Mouse (Mus musculus) liver, embryonic 15.5 days (tissue): ENCODE measurements at regions not wholly inside any gene's neighbourhood (a gene's known extent, or its start where the extent isn't known, plus 50 kb on each side); places are given as distances from the start of the nearest gene placed in this dataset.

Source experiments
- ATAC-seq: fragments of 200-750 bp; cut with Nextera tagmentation; 2 replicates; pipeline ENCODE4 v1.8.0; 2017; ENCODE audit warnings: moderate number of reproducible peaks, mild to moderate bottlenecking, moderate library complexity; ENCODE audit not compliant: insufficient read depth
- H3K27ac ChIP-seq: fragments of 300-500 bp; sonication (generic); replicated peaks from 2 replicates; pipeline ENCODE4 v1.5.1; 2015; ENCODE audit warnings: mild to moderate bottlenecking, inconsistent platforms
- H3K27me3 ChIP-seq: fragments of 300-500 bp; sonication (generic); 2 replicates; pipeline ENCODE4 v1.6.1; 2015; ENCODE audit warnings: mild to moderate bottlenecking, inconsistent platforms
- H3K36me3 ChIP-seq: fragments of 300-500 bp; sonication (generic); replicated peaks from 2 replicates; pipeline ENCODE4 v1.6.1; 2015; ENCODE audit warnings: moderate library complexity, mild to moderate bottlenecking, inconsistent platforms
- H3K4me1 ChIP-seq: fragments of 300-500 bp; sonication (generic); replicated peaks from 2 replicates; pipeline ENCODE4 v1.6.1; 2015; ENCODE audit warnings: inconsistent platforms
- H3K4me2 ChIP-seq: fragments of 300-500 bp; sonication (generic); 2 replicates; pipeline ENCODE4 v1.6.1; 2015; ENCODE audit warnings: moderate library complexity, mild to moderate bottlenecking, inconsistent platforms
- H3K4me3 ChIP-seq: fragments of 300-500 bp; sonication (generic); replicated peaks from 2 replicates; pipeline ENCODE4 v1.5.1; 2015; ENCODE audit warnings: mild to moderate bottlenecking, inconsistent platforms
- H3K9ac ChIP-seq: fragments of 300-500 bp; sonication (generic); 2 replicates; pipeline ENCODE4 v1.6.1; 2015; ENCODE audit warnings: moderate library complexity, mild to moderate bottlenecking, inconsistent platforms
- H3K9me3 ChIP-seq: fragments of 300-500 bp; sonication (generic); replicated peaks from 2 replicates; pipeline ENCODE4 v1.6.1; 2016; ENCODE audit warnings: inconsistent platforms
- whole genome bisulfite sequencing: fragments of 180-500 bp; shearing (Covaris S2); methylation state at CpG from one replicate; pipeline ENCODE4 v1.1.7; 2015; ENCODE audit warnings: mixed read lengths; ENCODE audit not compliant: insufficient replicate concordance; 5-methylcytosine and 5-hydroxymethylcytosine counted together

- Histone ChIP-seq H3K4me2 (no peak overlapping the region), H3K27me3 (no peaks in the 10 kb centered on the region), H3K36me3 (no peaks in the 10 kb centered on the region), H3K9me3 (no peaks in the 10 kb centered on the region), H3K4me3 (no peak overlapping the region), H3K4me1 (no peaks in the 10 kb centered on the region), H3K27ac (no peak overlapping the region), H3K9ac (no peak overlapping the region)
- no peak for ATAC-seq
- 72% methylated on average over 1 of the region's 1 CpGs for WGBS
Observed at GRCm38 (mm10) chr10:17177054-17177453, 546.0 kb upstream of the Cited2 start.

GRCm38 (mm10) chr10:17177503-17178278, 545.3 kb upstream of the Cited2 start:
- no peaks in the 10 kb centered on the region for H3K9me3 ChIP-seq
- H3K9ac ChIP-seq: no peak overlapping the region
- H3K36me3 ChIP-seq: no peaks in the 10 kb centered on the region
- H3K27ac ChIP-seq: no peak overlapping the region
- H3K4me1 ChIP-seq: no peaks in the 10 kb centered on the region
- no peaks in the 10 kb centered on the region for H3K27me3 ChIP-seq
- no peak overlapping the region for H3K4me2 ChIP-seq
- ATAC-seq: no peak
- WGBS: 60% methylated on average over 4 of the region's 4 CpGs
- H3K4me3 ChIP-seq: no peak overlapping the region

- H3K27me3 ChIP-seq: no peaks in the 10 kb centered on the region
- no peak for ATAC-seq
- no peaks in the 10 kb centered on the region for H3K4me1 ChIP-seq
- no peak overlapping the region for H3K27ac ChIP-seq
- no peaks in the 10 kb centered on the region for H3K9me3 ChIP-seq
- no peaks in the 10 kb centered on the region for H3K36me3 ChIP-seq
- H3K4me2 ChIP-seq: no peak overlapping the region
- no peak overlapping the region for H3K4me3 ChIP-seq
- no peak overlapping the region for H3K9ac ChIP-seq
Observed at GRCm38 (mm10) chr10:17178627-17179026, 544.4 kb upstream of the Cited2 start.

GRCm38 (mm10) chr10:17184418-17184817, 538.6 kb upstream of the Cited2 start:
- Histone ChIP-seq H3K4me3 (no peak overlapping the region), H3K4me1 (no peaks in the 10 kb centered on the region), H3K9me3 (no peaks in the 10 kb centered on the region), H3K36me3 (no peaks in the 10 kb centered on the region), H3K27me3 (no peaks in the 10 kb centered on the region), H3K27ac (no peak overlapping the region), H3K4me2 (no peak overlapping the region), H3K9ac (no peak overlapping the region)
- WGBS: 38% methylated on average over 2 of the region's 2 CpGs
- ATAC-seq: no peak

- no peak for ATAC-seq
- WGBS: 50% methylated on average over 12 of the region's 12 CpGs
- Histone ChIP-seq H3K36me3 (no peaks in the 10 kb centered on the region), H3K4me1 (no peaks in the 10 kb centered on the region), H3K27ac (no peak overlapping the region), H3K9me3 (no peaks in the 10 kb centered on the region), H3K4me3 (no peak overlapping the region), H3K9ac (no peak overlapping the region), H3K27me3 (no peaks in the 10 kb centered on the region), H3K4me2 (no peak overlapping the region)
Observed at GRCm38 (mm10) chr10:17196205-17196604, 526.8 kb upstream of the Cited2 start.

- no peaks in the 10 kb centered on the region for H3K27me3 ChIP-seq
- no peaks in the 10 kb centered on the region for H3K36me3 ChIP-seq
- 45% methylated on average over 1 of the region's 1 CpGs for WGBS
- no peaks in the 10 kb centered on the region for H3K9me3 ChIP-seq
- no peak overlapping the region for H3K4me2 ChIP-seq
- no peak for ATAC-seq
- no peak overlapping the region for H3K9ac ChIP-seq
- H3K27ac ChIP-seq: no peak overlapping the region
- H3K4me1 ChIP-seq: no peaks in the 10 kb centered on the region
- no peak overlapping the region for H3K4me3 ChIP-seq
Observed at GRCm38 (mm10) chr10:17196636-17197035, 526.4 kb upstream of the Cited2 start.

GRCm38 (mm10) chr10:17200524-17201426, 522.2 kb upstream of the Cited2 start:
- no peaks in the 10 kb centered on the region for H3K9me3 ChIP-seq
- no peak for ATAC-seq
- H3K27ac ChIP-seq: no peak overlapping the region
- H3K4me3 ChIP-seq: no peak overlapping the region
- no peaks in the 10 kb centered on the region for H3K27me3 ChIP-seq
- H3K36me3 ChIP-seq: no peaks in the 10 kb centered on the region
- no peak overlapping the region for H3K4me2 ChIP-seq
- WGBS: 39% methylated on average over 8 of the region's 8 CpGs
- H3K4me1 ChIP-seq: no peaks in the 10 kb centered on the region
- no peak overlapping the region for H3K9ac ChIP-seq

- H3K4me2 ChIP-seq: no peak overlapping the region
Observed at GRCm38 (mm10) chr10:17201427-17201745, 521.6 kb upstream of the Cited2 start.

GRCm38 (mm10) chr10:17202556-17203415, 520.2 kb upstream of the Cited2 start:
- H3K27ac ChIP-seq: no peak overlapping the region
- H3K9ac ChIP-seq: no peak overlapping the region
- ATAC-seq: no peak
- H3K4me1 ChIP-seq: no peaks in the 10 kb centered on the region
- 56% methylated on average over 4 of the region's 4 CpGs for WGBS
- no peak overlapping the region for H3K4me2 ChIP-seq
- H3K4me3 ChIP-seq: no peak overlapping the region
- no peaks in the 10 kb centered on the region for H3K36me3 ChIP-seq
- no peaks in the 10 kb centered on the region for H3K27me3 ChIP-seq
- no peaks in the 10 kb centered on the region for H3K9me3 ChIP-seq

More at GRCm38 (mm10) chr10:17201427-17201745, 521.6 kb upstream of the Cited2 start:
- no peaks in the 10 kb centered on the region for H3K4me1 ChIP-seq
- H3K4me3 ChIP-seq: no peak overlapping the region
- no peaks in the 10 kb centered on the region for H3K27me3 ChIP-seq
- no peaks in the 10 kb centered on the region for H3K36me3 ChIP-seq
- 47% methylated on average over 1 of the region's 1 CpGs for WGBS
- no peak overlapping the region for H3K9ac ChIP-seq
- H3K9me3 ChIP-seq: no peaks in the 10 kb centered on the region
- H3K27ac ChIP-seq: peak overlapping the region; percentile 56
- no peak for ATAC-seq

GRCm38 (mm10) chr10:17203416-17204110, 519.5 kb upstream of the Cited2 start:
- no peaks in the 10 kb centered on the region for H3K36me3 ChIP-seq
- H3K27ac ChIP-seq: no peak overlapping the region
- H3K27me3 ChIP-seq: no peaks in the 10 kb centered on the region
- WGBS: 48% methylated on average over 4 of the region's 4 CpGs
- H3K9me3 ChIP-seq: no peaks in the 10 kb centered on the region
- ATAC-seq: no peak
- no peak overlapping the region for H3K4me3 ChIP-seq
- no peak overlapping the region for H3K9ac ChIP-seq
- no peak overlapping the region for H3K4me2 ChIP-seq
- H3K4me1 ChIP-seq: no peaks in the 10 kb centered on the region
